Mouse (Mus musculus) heart, adult 11 months (tissue): Measurements from ENCODE around the gene Chuk.
A peak's percentile ranks its signal among the peaks of the same experiment; 100 is the strongest.

Source experiments
- DNase-seq: peaks from one replicate; pipeline ENCODE4 v3.0.0; 2022

Chuk gene

DNA sequence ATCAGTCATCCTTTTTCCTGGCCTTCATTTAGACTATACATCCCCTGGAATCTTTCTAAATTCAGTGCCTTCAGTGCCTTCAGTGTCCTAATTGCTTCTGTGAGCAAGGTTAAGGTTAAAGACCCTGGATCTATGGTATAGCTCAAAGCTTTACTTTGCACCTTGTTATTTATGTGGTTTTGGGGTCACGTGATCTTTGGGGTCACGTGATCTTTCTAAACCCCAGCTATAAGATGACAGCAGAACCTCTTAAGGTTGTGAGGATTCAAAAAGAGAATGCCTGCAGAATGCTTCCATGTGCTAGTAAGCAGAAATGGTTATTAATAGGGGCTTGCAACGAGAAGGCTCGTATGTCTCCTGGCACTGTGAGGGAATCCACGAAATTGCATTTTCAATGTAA is 73.9 kb downstream of the Chuk start:
- DNase-seq, result peak; percentile 56

GRCm38 (mm10) chr19:44032046-44032744 is 75.1 kb downstream of the Chuk start:
- peak; percentile 28 for DNase-seq

- DNase-seq, result peak; percentile 5
These were observed 77.3 kb downstream of the Chuk start for GRCm38 (mm10) chr19:44030024-44030423.

DNA sequence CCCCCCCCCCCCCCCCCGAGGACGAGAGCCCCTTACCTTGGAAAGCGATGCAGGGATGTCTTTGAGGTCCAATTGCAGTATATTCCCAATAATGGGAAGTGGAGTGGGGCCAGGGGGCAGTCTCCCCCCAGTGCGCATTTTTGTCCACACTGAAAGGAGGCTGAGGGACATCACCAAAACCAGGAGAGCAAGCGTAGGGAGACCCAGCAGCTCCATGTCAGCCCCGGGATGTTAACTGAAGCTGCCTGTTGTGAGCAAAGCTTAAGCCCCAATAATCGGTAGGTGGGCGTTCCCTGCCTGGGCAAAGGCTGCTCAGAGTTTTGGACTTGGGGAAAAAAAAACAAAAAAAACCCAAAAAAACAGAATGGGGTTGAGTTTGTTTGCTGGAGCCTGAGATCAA is 78.3 kb downstream of the Chuk start, which contains the start of gene Cyp2c23:
Gene Cyp2c23, minus strand, starts transcription at position 237 of the 400 bp plus-strand sequence.
- peak; percentile 78 for DNase-seq

- DNase-seq, result peak; percentile 85
These were observed 80.2 kb downstream of the Chuk start for GRCm38 (mm10) chr19:44026956-44027530.

DNA sequence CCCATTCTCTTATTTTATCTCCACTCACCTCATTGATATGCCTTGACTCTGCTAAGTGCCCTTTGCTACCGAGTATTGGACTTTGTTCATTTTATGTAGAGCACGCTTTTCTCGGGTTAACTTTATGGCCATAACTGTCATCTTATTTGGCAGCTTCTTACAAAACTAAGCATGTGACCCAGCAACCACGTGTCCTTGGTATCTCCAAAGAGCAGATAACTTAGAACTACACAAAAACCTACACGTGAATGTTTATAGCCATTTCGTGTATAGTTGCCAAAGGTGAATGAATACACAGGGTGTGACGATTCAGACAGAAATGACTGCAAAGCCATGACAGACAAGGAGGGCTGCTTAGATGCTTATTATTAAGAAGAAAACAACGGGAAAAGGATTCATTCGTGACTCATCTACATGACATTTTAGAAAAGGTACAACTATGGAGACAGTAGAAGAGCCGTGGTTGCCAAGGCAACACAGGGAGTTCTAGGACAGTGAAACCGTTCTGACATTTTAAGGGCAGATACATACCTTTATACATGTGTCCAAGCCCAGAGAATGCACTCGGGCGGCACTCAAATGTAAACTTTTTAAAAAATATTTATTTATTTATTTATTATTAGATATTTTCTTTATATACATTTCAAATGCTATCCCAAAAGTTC is 82.2 kb downstream of the Chuk start:
- DNase-seq, result peak; percentile 59
